Mouse (Mus musculus): ENCODE results near the gene Slc25a19. TPM values are rescaled to one million over a fixed set of nuclear protein-coding genes. Genes with fewer than 3 reads are reported as not detected.
A peak's percentile ranks its signal among the peaks of the same experiment; 100 is the strongest.

Slc25a19 gene
- total RNA-seq, 4 experiments from 2014 or later, result 35.7 to 45.7 (median 40.7) TPM

- DNase-seq (ENCODE audit: low spot score in 2 of 2), result no peak
These were observed 9.2 kb downstream of the Slc25a19 start for GRCm38 (mm10) chr11:115618732-115619516.

DNA sequence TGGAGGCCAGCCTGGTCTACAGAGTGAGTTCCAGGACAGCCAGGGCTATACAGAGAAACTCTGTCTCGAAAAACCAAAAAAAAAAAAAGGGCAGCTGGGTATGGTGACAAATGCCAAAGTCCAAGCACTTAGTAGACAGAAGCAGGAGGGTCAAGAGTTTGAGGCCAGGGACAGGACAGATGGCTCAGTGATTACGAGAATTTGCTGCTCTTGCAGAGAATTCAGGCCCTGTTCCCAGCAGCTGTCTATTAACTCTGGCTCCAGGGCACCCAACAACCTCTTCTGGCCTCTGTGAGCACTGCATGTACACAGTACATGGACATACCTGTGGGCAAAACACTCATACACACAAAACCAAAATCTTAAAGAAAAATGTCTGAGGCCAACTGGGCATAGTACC, 10.1 kb downstream of the Slc25a19 start:
- DNase-seq (ENCODE audit: low spot score in 2 of 2), result no peak

GRCm38 (mm10) chr11:115616893-115617292, 11.2 kb downstream of the Slc25a19 start:
- no peak for DNase-seq (ENCODE audit: low spot score in 2 of 2)

- DNase-seq (ENCODE audit: low spot score in 2 of 2), result no peak
These were observed 11.7 kb downstream of the Slc25a19 start for GRCm38 (mm10) chr11:115616371-115616770.

DNA sequence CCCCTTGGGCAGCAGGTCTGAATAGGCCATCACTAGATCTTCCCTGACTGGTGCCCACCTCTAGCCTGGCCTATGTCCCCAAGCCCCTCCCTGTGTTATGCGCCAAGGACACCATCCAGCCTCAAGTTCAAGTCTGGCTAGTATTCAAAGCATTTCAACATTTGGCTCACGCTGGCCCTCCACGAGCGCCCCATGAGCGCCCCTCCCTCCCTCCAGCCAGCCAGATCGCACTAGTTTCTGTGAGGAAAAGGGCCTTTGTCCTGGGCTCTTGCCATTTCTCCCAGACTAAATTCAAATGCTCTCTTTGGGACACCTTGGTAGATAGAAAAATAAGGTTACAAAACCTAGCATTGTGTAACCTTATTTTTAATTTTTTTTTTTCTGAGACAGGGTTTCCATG, 12.2 kb downstream of the Slc25a19 start:
- no peak for DNase-seq (ENCODE audit: low spot score in 2 of 2)

DNA sequence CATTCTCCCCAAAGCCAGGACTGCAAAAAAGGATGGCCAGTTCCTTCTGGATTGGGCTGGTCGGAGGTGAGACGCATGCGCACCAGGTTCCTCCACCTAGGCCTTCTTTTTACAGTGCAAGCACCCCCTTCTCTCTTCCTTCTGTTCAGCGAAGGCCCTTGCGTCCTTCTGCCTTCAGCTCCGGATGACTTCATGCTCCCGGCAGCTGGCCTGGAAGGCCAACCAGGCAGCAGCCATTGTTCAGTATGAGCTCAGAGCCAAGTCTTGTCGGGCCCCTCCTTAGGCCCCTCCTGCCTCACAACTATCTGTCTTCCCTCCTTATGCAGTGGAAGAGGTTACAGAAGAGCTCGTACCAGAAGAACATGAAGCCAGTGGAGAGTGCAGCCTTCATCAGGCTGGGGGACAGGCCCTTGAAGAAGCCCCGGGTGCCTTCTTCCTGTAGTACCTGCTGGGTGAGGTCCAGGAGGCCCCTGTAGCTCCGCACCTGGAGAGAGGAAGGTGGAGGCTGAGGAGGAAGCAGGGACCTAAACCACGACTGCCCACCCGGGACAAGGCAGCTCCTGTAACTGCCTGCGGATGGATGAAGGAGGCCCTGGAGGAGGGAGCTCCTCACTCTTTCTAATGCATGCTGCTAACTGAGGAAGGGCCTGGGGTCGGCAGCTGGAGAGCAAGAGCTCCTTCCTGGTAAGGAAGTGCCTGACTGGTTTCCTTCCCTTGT, 12.8 kb downstream of the Slc25a19 start:
- DNase-seq (ENCODE audit: low spot score in 2 of 2), result no peak

GRCm38 (mm10) chr11:115614346-115615107, 13.6 kb downstream of the Slc25a19 start:
- no peak for DNase-seq (ENCODE audit: low spot score in 2 of 2)

DNA sequence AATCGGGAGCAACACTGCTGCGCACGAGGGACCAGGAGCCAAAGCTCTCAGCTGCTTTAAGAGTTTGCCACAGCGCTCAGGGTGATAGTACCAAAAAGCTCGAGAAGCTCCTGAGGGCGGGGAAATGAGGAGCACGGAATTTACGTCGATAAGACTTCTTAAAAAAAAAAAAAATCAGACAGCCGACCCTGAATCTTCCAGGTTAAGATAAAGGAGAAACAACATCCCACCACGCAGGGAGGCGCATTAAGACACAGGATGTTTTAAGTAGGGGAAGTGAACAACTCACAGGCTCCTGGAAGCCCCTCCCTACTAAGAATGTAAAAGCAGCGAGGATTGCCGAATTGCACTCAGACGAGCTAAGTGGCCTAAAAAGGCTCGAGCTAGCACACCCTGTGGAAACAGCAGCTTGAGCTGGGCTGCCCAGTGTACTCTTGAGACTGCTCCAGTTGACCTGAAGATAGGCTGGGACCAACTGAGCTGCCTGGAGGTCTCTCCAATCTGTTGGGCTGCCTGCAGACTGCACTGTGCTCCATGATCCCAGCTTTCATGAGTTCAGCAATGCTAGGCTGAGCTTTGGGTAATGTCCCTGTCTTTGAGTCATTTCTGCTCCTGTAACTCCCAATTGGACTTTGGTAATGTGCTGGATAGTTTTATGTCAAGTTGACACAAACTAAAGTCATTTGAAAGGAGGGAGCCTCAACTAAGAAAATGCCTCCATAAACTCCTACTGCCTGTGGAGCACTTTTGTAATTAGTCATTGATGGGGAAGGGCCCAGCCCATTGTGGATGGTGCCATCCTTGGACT, 14.8 kb downstream of the Slc25a19 start:
- DNase-seq (ENCODE audit: low spot score in 2 of 2), result no peak

GRCm38 (mm10) chr11:115612410-115613137, 15.5 kb downstream of the Slc25a19 start, which contains the start of gene Mif4gd:
TSS of gene Mif4gd (minus strand) at chr11:115612969.
- peak; percentile 90 to 92 for DNase-seq (ENCODE audit: low spot score in 2 of 2)

GRCm38 (mm10) chr11:115612059-115612409, 16.1 kb downstream of the Slc25a19 start:
- peak; percentile 75 to 80 for DNase-seq (ENCODE audit: low spot score in 2 of 2)

DNA sequence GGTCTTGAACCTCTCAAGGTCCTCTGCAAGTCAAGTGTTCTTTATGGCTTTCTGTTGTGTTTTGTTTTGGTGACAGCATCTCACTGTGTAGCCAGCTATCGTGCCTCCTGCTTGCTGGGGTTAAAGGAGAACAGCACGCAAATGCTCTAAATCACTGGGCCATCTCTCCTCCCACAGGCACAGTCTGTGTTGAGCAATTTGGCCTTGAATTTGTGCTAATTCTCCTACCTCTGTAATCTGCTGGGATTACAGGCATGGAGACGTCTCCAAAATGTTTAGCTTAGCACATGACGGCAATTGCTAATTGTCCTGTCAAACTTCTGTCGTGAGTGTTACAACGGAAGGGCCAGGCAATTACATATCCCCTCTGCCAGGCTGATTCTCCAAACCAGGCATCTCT, 16.9 kb downstream of the Slc25a19 start:
- DNase-seq (ENCODE audit: low spot score in 2 of 2), result no peak

DNA sequence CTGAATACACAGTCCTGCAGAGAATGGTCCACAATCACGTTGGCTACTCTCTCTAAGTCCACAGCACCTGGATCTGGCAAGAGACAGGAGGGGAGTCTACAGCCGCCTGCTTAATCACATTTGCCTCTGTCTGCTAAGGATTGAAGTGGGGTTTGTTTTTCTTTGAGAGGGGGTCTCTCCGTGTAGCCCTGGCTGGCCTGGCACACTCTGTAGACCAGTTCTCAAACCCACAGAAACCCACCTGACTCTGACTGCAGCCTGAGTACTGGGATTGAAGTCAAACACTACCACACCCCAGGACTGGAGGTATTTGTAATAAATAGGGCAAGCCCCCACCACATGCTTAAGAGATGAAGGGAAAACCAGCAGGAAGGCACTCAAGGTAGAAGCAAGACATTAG, 18.5 kb downstream of the Slc25a19 start:
- no peak for DNase-seq (ENCODE audit: low spot score in 2 of 2)

GRCm38 (mm10) chr11:115608421-115609399, 19.4 kb downstream of the Slc25a19 start:
- no peak for DNase-seq (ENCODE audit: low spot score in 2 of 2)

DNA sequence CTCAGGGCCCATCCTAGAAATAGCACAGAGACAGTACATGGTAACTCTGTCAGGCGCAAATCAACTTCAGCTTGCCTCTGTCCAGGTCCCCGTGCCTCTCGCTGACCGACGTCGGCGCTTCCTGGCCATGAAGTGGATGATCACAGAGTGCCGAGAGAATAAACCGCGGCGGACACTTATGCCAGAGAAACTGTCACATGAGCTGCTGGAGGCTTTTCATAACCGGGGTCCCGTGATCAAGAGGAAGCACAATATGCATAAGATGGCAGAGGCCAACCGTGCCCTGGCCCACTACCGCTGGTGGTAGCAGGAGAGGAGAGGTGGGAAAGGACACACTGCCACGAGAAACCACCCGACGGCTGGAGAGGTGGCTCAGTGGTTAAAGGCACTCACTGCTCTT, 21.4 kb downstream of the Slc25a19 start:
- no peak for DNase-seq (ENCODE audit: low spot score in 2 of 2)

DNA sequence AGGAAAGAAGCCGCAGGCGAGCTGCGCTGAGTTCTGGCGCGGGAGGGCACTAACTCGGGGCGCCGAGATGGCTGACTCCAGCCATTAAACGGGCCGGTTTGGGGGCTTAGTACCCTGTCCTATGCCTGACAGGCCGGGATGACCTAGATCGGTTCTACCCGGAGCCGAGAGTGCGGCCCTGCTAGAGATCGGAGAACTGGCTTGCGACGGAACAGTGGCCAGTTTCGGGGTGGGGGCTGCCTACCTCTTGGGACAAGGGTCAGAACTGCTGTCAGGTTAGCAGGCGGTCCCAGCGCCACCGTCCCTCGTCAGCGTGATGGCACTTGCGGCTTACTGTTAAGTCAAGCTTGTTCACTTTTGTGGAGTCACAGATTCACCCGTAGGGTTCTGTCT, 23.8 kb downstream of the Slc25a19 start:
- DNase-seq (ENCODE audit: low spot score in 2 of 2), result no peak

GRCm38 (mm10) chr11:115603476-115604303, 24.4 kb downstream of the Slc25a19 start, which contains the start of the genes Mrps7 and Gga3:
TSS of gene Mrps7 (plus strand) at chr11:115603925.
TSS of gene Gga3 (minus strand) at chr11:115604051.
- peak; percentile 88 to 90 for DNase-seq (ENCODE audit: low spot score in 2 of 2)

GRCm38 (mm10) chr11:115603128-115603475, 25.0 kb downstream of the Slc25a19 start:
- DNase-seq (ENCODE audit: low spot score in 2 of 2), result no peak

DNA sequence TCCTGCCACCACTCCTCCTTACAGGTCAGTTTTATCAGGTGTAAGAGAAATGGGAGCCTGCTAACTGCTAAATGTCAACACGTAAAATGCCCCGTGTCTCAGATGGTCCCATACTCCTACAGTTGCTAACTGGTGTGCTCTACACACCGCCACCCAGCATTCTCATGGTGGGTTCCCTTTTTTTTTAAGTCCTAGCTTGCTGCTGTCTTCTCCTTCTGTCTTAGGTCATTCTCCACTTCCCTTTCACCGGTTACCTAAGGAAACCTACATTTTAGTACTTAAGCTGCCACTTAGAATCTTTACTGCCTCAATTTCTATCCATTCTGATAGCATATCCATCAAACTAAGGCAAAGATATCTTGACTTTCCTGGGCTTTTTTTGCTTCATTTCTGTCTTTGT, 26.9 kb downstream of the Slc25a19 start:
- no peak for DNase-seq (ENCODE audit: low spot score in 2 of 2)
